Mouse (Mus musculus) mouse trophoblast stem cell (cell line): Measurements from ENCODE around the gene Tbl3.

Experiments
- in situ Hi-C, 2 experiments: fragments of 300-500 bp; cut with MseI, MboI; formaldehyde crosslinking; loops; 2 replicates in 1 of 2; 3 replicates in 1 of 2; pipeline ENCODE4 v1.15.1; 2025

The Tbl3 gene

GRCm38 (mm10) chr17:24653967-24654710 lies 53.3 kb downstream of the Tbl3 start:
- in situ Hi-C loops, result loop anchor here in 1 of 2 experiments (10.0 kb wide), 1 partner anchor 109 kb away; the partner anchor contains the start of gene Pkd1

GRCm38 (mm10) chr17:24651835-24652234 lies 55.6 kb downstream of the Tbl3 start:
- in situ Hi-C loops, result loop anchor here in 1 of 2 experiments (10.0 kb wide), 1 partner anchor 107 kb away; the partner anchor contains the start of gene Pkd1

- in situ Hi-C loops, result loop anchor here in 1 of 2 experiments (10.0 kb wide), 1 partner anchor 106 kb away; the partner anchor contains the start of gene Pkd1
Measured at GRCm38 (mm10) chr17:24650766-24651165, 56.7 kb downstream of the Tbl3 start.

GRCm38 (mm10) chr17:24650070-24650616 lies 57.3 kb downstream of the Tbl3 start, which contains the start of gene Slc9a3r2:
Gene Slc9a3r2 (minus strand): TSS chr17:24650327.
- in situ Hi-C loops, result loop anchor here in 1 of 2 experiments (10.0 kb wide), 1 partner anchor 105 kb away; the partner anchor contains the start of gene Pkd1

DNA sequence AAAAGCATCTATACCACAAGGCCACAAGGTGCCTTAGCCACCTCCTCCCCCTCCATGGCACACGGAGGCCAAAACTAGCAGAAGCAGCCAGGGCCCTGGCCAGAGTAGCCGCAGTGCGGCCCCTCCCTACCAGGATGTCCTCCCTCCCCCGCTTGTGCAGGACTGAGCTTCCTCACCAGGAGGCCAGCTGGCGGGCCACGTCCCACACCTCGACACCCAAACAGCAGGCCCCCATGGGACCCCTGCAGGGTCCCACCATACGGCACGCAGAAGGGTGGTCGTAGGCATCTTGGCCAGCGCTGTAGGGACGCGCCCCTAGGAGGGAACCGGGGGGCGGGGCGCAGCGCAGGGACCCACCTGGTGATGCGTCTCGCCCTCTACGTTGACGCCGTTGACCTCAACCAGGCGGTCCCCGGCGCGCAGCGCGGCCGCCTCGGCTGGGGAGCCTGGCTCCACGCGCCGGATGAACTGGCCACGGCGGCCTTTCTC lies 57.8 kb downstream of the Tbl3 start:
- in situ Hi-C loops, result loop anchor here in 1 of 2 experiments (10.0 kb wide), 1 partner anchor 105 kb away; the partner anchor contains the start of gene Pkd1

GRCm38 (mm10) chr17:24648731-24649377 lies 58.6 kb downstream of the Tbl3 start:
- in situ Hi-C loops, result no loop called here
